Mouse (Mus musculus): ENCODE data around the gene Trim69.

DNA sequence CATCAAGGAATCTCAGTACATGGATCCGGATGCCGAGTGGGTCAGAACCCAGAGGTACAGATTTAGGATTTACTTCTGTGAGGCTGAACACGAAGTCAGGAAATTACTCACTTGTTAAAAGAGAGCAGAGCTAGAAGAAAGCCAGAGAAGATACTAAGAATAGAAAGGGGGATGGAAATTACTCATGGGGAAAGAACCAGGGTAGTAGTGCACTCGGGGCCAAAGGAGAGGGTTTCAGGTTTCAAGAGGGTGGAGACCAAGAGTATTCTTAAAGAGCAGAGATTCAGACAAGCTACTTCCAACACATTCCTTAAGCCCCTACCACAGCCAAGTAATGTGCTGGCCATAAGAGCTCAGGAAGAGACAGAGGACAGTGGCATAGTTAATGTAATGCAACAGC, 1.0 kb downstream of the Trim69 start:
- TF ChIP-seq CTCF (IDR thresholded peaks at IDR 0.05; ENCODE audit: control insufficient read depth, insufficient read depth, insufficient read length) (no peak), MAX (IDR thresholded peaks at IDR 0.05) (no peak), USF1 (IDR thresholded peaks at IDR 0.05; ENCODE audit: low read depth) (no peak)
